Mouse (Mus musculus) gastrocnemius, adult 18-20 months (tissue): ENCODE measurements around the gene Olfr706. TPM values are rescaled to one million over a fixed set of nuclear protein-coding genes. Genes with fewer than 3 reads are reported as not detected.
"Not testable (repeated sequence)": the region's sequence is repeated elsewhere in the genome, so short reads cannot be mapped to it uniquely, and the experiment has no call there.

Source experiments
- DNase-seq: peaks from one replicate; pipeline ENCODE4 v3.0.0; 2021; ENCODE audit warnings: low spot score
- long read RNA-seq, 2 experiments: library from polyadenylated mRNA; stranded (forward); transcript quantifications; one replicate each; pipeline ENCODE4 v2.0.0; 2021
- total RNA-seq, 2 experiments: library from RNA; stranded (reverse); gene quantifications; 2 replicates each; pipeline ENCODE4 v1.2.3; 2021

Gene Olfr706
- not detected for total RNA-seq
- long read RNA-seq, experiment 1: 0 reads
- long read RNA-seq, experiment 2: 0 reads

DNA sequence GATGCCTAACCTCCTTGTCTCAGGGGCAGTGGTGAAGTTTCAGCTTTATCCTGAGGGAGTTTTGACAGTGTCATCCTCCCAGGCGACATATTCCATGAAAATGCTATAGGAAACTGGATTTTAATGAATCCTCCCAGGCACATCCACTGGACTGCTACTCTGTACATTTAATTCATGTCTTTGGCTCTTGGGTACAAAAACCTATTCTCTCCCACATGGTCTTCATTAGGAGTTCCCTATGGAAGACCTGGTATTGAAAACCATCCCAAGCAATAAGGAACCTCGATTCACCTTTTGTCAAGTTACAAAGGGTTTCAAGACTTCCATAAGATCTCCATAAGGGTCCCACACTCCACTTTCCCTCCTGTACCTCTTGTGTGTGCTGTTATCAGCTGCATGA lies at the start of gene Olfr706:
Gene Olfr706 (minus strand): TSS at position 101 of the 400 bp plus-strand sequence.
- DNase-seq: no peak

DNA sequence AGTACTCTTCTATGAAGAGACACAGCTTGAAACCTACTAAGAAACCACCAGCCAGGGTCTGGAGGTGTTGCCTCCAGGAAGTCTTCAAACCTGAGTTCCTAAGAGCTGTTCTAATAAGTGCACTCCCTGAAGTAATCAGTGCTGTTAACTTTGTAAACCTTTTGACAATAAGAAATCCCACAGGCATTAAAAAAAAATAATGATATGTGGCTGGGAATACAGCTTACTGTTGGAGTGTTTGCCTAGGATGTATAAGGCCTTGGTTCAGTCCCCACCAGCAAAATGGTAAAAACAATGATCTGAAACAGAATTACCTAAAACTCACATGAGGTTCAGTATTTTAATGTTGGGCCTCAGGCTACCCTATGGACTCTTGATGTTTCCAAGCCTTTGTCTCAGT lies 44.2 kb upstream of the Olfr706 start, which contains the start of gene Olfr709-ps1:
Gene Olfr709-ps1 (minus strand): TSS at position 101 of the 400 bp plus-strand sequence.
- no peak for DNase-seq

DNA sequence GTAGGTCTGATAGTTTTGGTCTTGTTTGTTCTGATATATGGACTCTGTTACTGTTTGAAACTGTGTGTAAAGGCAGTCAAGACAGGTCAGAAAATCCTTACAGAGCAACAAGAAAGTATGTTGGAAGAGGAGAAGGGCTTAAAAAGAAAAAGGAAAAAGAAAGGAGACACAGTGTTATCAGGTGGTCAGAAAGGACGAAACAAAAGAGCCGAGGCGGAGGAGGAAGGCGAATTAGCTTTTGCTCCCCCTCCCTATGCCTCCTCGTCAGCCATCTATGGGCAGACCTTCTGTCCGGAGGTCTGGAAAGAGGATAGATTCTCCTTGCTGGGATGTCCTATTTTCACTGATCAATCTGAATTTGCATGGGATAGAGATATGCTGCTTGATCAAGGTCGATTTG lies 33.0 kb upstream of the Olfr706 start:
- DNase-seq: not testable (repeated sequence)

DNA sequence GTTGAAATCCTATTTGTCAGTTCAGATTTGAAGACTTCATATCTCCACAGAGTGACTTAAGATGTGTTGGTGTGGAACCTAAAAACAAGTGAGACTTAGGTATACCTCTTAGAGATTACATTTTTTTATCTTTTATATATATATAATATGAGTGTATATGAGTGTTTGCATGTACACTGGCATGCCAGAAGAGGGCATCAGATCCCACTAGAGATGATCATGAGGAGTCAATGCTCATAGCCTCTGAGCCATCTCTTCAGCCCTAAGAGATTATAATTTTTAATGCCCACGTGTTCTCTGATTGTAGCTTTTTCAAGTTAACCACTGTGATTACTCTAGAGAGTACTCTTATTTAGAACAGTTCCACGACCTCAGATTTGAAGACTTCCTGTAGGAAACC lies 19.7 kb upstream of the Olfr706 start, which contains the start of gene Olfr1532-ps1:
Gene Olfr1532-ps1 (plus strand): TSS at position 326 of the 400 bp plus-strand sequence.
- no peak for DNase-seq

DNA sequence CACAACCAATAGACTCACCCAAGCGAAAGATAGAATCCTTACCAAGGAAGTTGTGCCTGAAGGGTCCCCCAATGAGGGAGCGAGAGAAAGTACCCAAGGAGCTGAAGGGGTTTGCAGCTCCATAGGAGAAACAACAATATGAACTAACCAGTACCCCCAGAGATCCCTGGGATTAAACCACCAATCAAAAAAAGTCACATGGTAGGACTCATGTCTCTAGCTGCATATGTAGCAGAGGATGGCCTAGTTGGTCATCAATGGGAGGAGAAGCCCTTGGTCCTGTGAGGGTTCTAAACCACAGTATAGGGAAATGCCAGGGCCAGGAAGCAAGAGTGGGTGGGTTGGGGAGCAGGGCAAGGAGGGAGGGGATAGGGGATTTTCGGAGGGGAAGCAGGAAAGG lies 13.2 kb upstream of the Olfr706 start, which contains the start of gene Olfr707:
Gene Olfr707 (minus strand): TSS at position 101 of the 400 bp plus-strand sequence.
- DNase-seq: not testable (repeated sequence)

DNA sequence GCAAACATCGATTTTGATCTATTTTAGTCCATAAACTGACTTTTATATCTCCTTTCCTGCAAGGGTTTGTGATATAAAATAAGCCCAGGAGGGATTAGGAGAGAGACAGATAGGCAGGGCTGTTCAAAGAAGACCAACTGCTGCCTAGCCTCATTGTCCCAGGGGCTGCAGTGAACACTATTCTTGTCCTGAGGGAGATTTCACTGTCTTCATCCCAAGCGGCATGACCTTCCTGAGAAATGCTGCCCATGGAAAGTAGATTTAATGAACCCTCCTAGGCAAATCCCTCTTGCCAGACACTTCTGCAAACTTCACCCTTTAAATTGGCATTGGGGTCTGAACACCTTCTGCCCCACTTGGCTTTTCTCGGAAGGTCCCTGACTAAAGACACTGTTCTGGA lies 11.2 kb downstream of the Olfr706 start, which contains the start of gene Olfr705:
Gene Olfr705 (minus strand): TSS at position 101 of the 400 bp plus-strand sequence.
- DNase-seq: no peak

DNA sequence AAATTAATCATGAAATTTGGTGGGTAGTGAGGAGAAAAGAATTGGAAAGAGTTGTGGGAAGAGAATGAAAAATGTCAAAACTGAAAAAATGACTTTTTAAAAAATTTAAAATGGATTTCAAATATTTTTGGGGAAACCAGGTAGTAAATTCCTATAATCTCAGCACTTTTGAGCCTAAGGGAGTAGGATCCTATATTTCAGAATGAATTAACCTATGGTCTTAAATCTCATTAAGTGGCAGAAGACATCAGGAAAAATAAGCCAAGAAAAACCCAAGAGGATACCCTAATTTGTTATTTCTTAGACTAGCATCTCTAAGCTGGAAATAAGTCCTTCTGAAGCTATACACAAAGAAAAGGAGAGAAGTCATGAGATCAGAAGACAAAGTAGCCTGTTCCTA lies 25.1 kb downstream of the Olfr706 start, which contains the start of gene Olfr704:
Gene Olfr704 (plus strand): TSS at position 301 of the 400 bp plus-strand sequence.
- DNase-seq: no peak

DNA sequence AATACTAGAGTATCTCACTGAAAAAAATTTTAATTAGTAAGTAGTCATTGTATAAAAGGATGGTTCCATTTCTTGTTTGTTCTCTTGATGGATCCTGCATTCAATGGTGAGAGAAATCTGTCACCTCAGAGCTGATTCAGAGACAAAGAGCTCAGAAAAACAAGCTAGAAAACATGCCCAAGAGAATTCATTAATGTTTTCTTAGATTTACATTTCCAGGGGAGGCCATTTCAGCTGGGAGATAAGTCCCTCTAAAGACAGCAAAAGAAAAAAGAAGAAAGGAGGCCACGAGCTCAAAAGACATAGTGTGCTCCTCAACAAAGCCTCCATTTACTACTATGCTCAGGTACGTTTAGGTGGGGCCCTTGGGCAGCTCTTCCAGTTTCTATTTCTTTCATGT lies 44.9 kb downstream of the Olfr706 start, which contains the start of gene Olfr703:
Gene Olfr703 (plus strand): TSS at position 301 of the 400 bp plus-strand sequence.
- no peak for DNase-seq

DNA sequence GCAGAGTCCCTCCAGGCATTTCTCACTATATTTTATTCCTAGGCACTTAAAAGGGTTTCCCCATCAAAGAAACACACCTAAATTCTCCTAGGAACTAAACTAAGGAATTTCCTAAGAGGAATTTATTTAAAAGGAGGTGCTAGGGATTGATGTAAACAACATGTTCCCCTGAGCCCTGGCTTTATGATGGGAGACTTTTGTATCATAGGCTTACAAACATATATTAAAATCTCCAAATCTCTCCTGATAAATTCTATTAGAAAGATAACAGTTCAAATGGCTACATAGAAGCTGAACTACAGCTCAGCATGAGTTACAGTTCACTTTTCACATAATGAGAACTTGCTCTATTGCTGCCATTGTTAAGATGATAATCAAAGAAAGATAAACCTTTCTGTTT lies 54.2 kb downstream of the Olfr706 start, which contains the start of gene Olfr702:
Gene Olfr702 (minus strand): TSS at position 101 of the 400 bp plus-strand sequence.
- DNase-seq: no peak

Other genes starting within 250 kb of the Olfr706 start
- gene Olfr693, start 207.6 kb downstream of the Olfr706 start, total RNA-seq: not detected
- not detected for gene Olfr694, start 196.3 kb downstream of the Olfr706 start, total RNA-seq
- not detected for gene Olfr695, start 171.8 kb downstream of the Olfr706 start, total RNA-seq
- not detected for gene Olfr697, start 145.7 kb downstream of the Olfr706 start, total RNA-seq
- gene Olfr698, start 132.8 kb downstream of the Olfr706 start, total RNA-seq: not detected
- not detected for gene Olfr699, start 95.0 kb downstream of the Olfr706 start, total RNA-seq
- not detected for gene Olfr700, start 79.3 kb downstream of the Olfr706 start, total RNA-seq
- gene Olfr701, start 74.0 kb downstream of the Olfr706 start, total RNA-seq: not detected
- not detected for gene Olfr702, start 54.3 kb downstream of the Olfr706 start, total RNA-seq
- not detected for gene Olfr703, start 44.8 kb downstream of the Olfr706 start, total RNA-seq
- gene Olfr704, start 25.0 kb downstream of the Olfr706 start, total RNA-seq: not detected
- not detected for gene Olfr705, start 11.3 kb downstream of the Olfr706 start, total RNA-seq
- not detected for gene Olfr707, start 13.1 kb upstream of the Olfr706 start, total RNA-seq
- gene Olfr1532-ps1, start 19.8 kb upstream of the Olfr706 start, total RNA-seq: not detected
- not detected for gene Olfr709-ps1, start 44.1 kb upstream of the Olfr706 start, total RNA-seq
- gene Olfr710, start 60.1 kb upstream of the Olfr706 start, total RNA-seq: not detected
- gene Olfr6, start 75.8 kb upstream of the Olfr706 start, total RNA-seq: not detected
- not detected for gene Olfr711, start 87.3 kb upstream of the Olfr706 start, total RNA-seq
- gene Olfr2, start 117.9 kb upstream of the Olfr706 start, total RNA-seq: not detected
- gene Olfr713, start 143.0 kb upstream of the Olfr706 start, total RNA-seq: not detected
- gene Olfr714, start 182.8 kb upstream of the Olfr706 start, total RNA-seq: not detected
- not detected for gene Olfr17, start 205.1 kb upstream of the Olfr706 start, total RNA-seq
- not detected for gene Olfr715b, start 222.2 kb upstream of the Olfr706 start, total RNA-seq
- not detected for gene Olfr715, start 242.9 kb upstream of the Olfr706 start, total RNA-seq